ENCODE assay signal across 9 mouse cellular contexts in genomic region chr2:3964351-3964750, GRCm38 (mm10). TPM values are rescaled to one million over a fixed set of nuclear protein-coding genes. Genes with fewer than 3 reads are reported as not detected.
DNase-seq lines count a peak whose midpoint lies in the region; ATAC-seq and TF ChIP-seq lines count a peak whose summit lies in the region.
"Had no signal": no experiment of that assay in that cellular context is flagged by ENCODE, and none has a peak within 500 bp of the region (broad histone marks: within the 10 kb centered on the region; RNA-seq: fewer than 3 reads in every experiment).

No protein-coding gene starts in this region.

- peak; percentile 100 for ATAC-seq in intestine, embryonic 14.5 days (replicated peaks; ENCODE audit: low FRiP score, low TSS enrichment, low read depth)
- ATAC-seq in neural tube, embryonic 14.5 days (ENCODE audit: low read depth), result peak; percentile 100

- TF ChIP-seq POLR2A in lung, adult 2 months (IDR thresholded peaks at IDR 0.05; ENCODE audit: borderline replicate concordance, extremely low read depth, low read depth, low read length), result no peak

- WGBS in lung, adult 2 months, result 87% methylated on average over 4 of the region's 4 CpGs
- WGBS in intestine, embryonic 14.5 days, result 92% methylated on average over 4 of the region's 4 CpGs
- 81% methylated on average over 4 of the region's 4 CpGs for WGBS in neural tube, embryonic 14.5 days

- no peaks in the 10 kb centered on the region for H3K4me1 ChIP-seq in lung, adult 2 months (ENCODE audit: control insufficient read depth, insufficient read depth, low read length)
- H3K4me1 ChIP-seq in intestine, embryonic 14.5 days (replicated peaks; ENCODE audit: control insufficient read depth, insufficient read depth, low read length), result no peaks in the 10 kb centered on the region
- H3K4me1 ChIP-seq in neural tube, embryonic 14.5 days (ENCODE audit: control insufficient read depth, insufficient read depth, low read length), result no peaks in the 10 kb centered on the region
- H3K4me1 ChIP-seq: megakaryocyte, embryonic 14.5 days had no signal

- 0 out of 2 replicates have a peak, but pooled peaks cover 3% of the 10 kb centered on the region for H3K9me3 ChIP-seq in intestine, embryonic 14.5 days (ENCODE audit: control insufficient read depth, low read length)
- H3K9me3 ChIP-seq in neural tube, embryonic 14.5 days (ENCODE audit: control insufficient read depth, low read length), result no peaks in the 10 kb centered on the region
- H3K9me3 ChIP-seq: megakaryocyte, embryonic 14.5 days had no signal

- H3K4me3 ChIP-seq in lung, adult 2 months (replicated peaks; ENCODE audit: extremely low read depth, low read depth, low read length), result no peak overlapping the region
- H3K4me3 ChIP-seq in intestine, embryonic 14.5 days (ENCODE audit: low read depth, low read length), result no peak overlapping the region
- no peak overlapping the region for H3K4me3 ChIP-seq in neural tube, embryonic 14.5 days (ENCODE audit: low read depth, low read length)
- H3K4me3 ChIP-seq: megakaryocyte, embryonic 14.5 days had no signal

- H3K36me3 ChIP-seq in intestine, embryonic 14.5 days (ENCODE audit: control insufficient read depth, insufficient read depth, low read length), result no peaks in the 10 kb centered on the region
- no peaks in the 10 kb centered on the region for H3K36me3 ChIP-seq in neural tube, embryonic 14.5 days (ENCODE audit: control insufficient read depth, insufficient read depth, low read length)

- H3K27me3 ChIP-seq in intestine, embryonic 14.5 days (replicated peaks; ENCODE audit: control insufficient read depth, insufficient read depth, low read length), result no peaks in the 10 kb centered on the region
- H3K27me3 ChIP-seq in neural tube, embryonic 14.5 days (ENCODE audit: control insufficient read depth, insufficient read depth, low read length), result no peaks in the 10 kb centered on the region
- H3K27me3 ChIP-seq: megakaryocyte, embryonic 14.5 days had no signal

- peak; percentile 10 for DNase-seq in lung, postnatal 25 days (ENCODE audit: low spot score)
- no peak for DNase-seq in lung, adult 2 months
- peak; percentile 78 for DNase-seq in embryo, embryonic 11 days
- DNase-seq in intestine, embryonic 14.5 days (ENCODE audit: low spot score), result no peak
- no peak for DNase-seq in cerebellum, postnatal 14 days
- DNase-seq in spleen, postnatal 14 days (ENCODE audit: low spot score in 2 of 2), result no peak
- DNase-seq in ovary, postnatal 14 days (ENCODE audit: low spot score), result no peak

- no peak overlapping the region for H3K4me2 ChIP-seq in intestine, embryonic 14.5 days (ENCODE audit: low read length)
- no peak overlapping the region for H3K4me2 ChIP-seq in neural tube, embryonic 14.5 days (ENCODE audit: low read depth, low read length)

- H3K27ac ChIP-seq in intestine, embryonic 14.5 days (ENCODE audit: low read depth), result no peak overlapping the region
- no peak overlapping the region for H3K27ac ChIP-seq in neural tube, embryonic 14.5 days (ENCODE audit: low read depth, low read length)

- H3K9ac ChIP-seq in intestine, embryonic 14.5 days (ENCODE audit: low read length), result no peak overlapping the region
- no peak overlapping the region for H3K9ac ChIP-seq in neural tube, embryonic 14.5 days (replicated peaks; ENCODE audit: low read depth, low read length)

- no peak for TF ChIP-seq CTCF in lung, adult 2 months (IDR thresholded peaks at IDR 0.05; ENCODE audit: insufficient read depth, low read length)

RNA-seq across cellular contexts. Expression of gene Frmd4a, which starts 53.2 kb away (rescaled TPM):
- polyA plus RNA-seq in lung, adult 2 months (2012; rRNA removed), result 46.5 and 49.6 TPM in 2 replicates
- polyA plus RNA-seq in intestine, embryonic 14.5 days (2014; fragmentation: Nextera tagmentation; extraction: Ambion mirVana), result 28.8 and 32.9 TPM in 2 replicates
- polyA plus RNA-seq in neural tube, embryonic 14.5 days (2014; fragmentation: Nextera tagmentation; extraction: Ambion mirVana), result 63.0 and 67.4 TPM in 2 replicates

Comparison
In these comparisons a context has a peak if more than half of its experiments do, and no peak if none do; other contexts are left out.
1. DNase-seq: peak in lung, postnatal 25 days (single experiment) and embryo, embryonic 11 days (single experiment); none in lung, adult 2 months (single experiment), intestine, embryonic 14.5 days (single experiment), cerebellum, postnatal 14 days (0 of 2), spleen, postnatal 14 days (0 of 2) and ovary, postnatal 14 days (single experiment).